Mouse (Mus musculus) heart, embryonic 16.5 days (tissue): ENCODE measurements at regions not wholly inside any gene's neighbourhood (a gene's known extent, or its start where the extent isn't known, plus 50 kb on each side); places are given as distances from the start of the nearest gene placed in this dataset.

ENCODE experiments used
- ATAC-seq: fragments of 200-750 bp; cut with Nextera tagmentation; replicated peaks from 2 replicates; pipeline ENCODE4 v1.8.0; 2017; ENCODE audit warnings: moderate number of reproducible peaks; ENCODE audit not compliant: insufficient read depth, low FRiP score; ENCODE audit errors: extremely low read depth
- H3K27ac ChIP-seq: fragments of 300-500 bp; sonication (generic); 2 replicates; pipeline ENCODE4 v1.5.1; 2014; ENCODE audit warnings: mild to moderate bottlenecking, low read length, control low read depth, moderate library complexity
- H3K27me3 ChIP-seq: fragments of 300-500 bp; sonication (generic); 2 replicates; pipeline ENCODE4 v1.6.1; 2014; ENCODE audit warnings: low read length, mixed read lengths; ENCODE audit not compliant: control insufficient read depth, insufficient read depth
- H3K36me3 ChIP-seq: fragments of 300-500 bp; sonication (generic); 2 replicates; pipeline ENCODE4 v1.6.1; 2014; ENCODE audit not compliant: control insufficient read depth, insufficient read depth
- H3K4me1 ChIP-seq: fragments of 300-500 bp; sonication (generic); 2 replicates; pipeline ENCODE4 v1.6.1; 2014; ENCODE audit warnings: low read length, mixed read lengths; ENCODE audit not compliant: control insufficient read depth, insufficient read depth
- H3K4me2 ChIP-seq: fragments of 300-500 bp; sonication (generic); 2 replicates; pipeline ENCODE4 v1.6.1; 2014; ENCODE audit warnings: low read depth, mild to moderate bottlenecking, control low read depth, low read length
- H3K4me3 ChIP-seq: fragments of 300-500 bp; sonication (generic); 2 replicates; pipeline ENCODE4 v1.5.1; 2014; ENCODE audit warnings: mild to moderate bottlenecking, control low read depth, low read length
- H3K9ac ChIP-seq: fragments of 300-500 bp; sonication (generic); 2 replicates; pipeline ENCODE4 v1.6.1; 2014; ENCODE audit warnings: low read length, control low read depth
- H3K9me3 ChIP-seq: fragments of 300-500 bp; sonication (generic); replicated peaks from 2 replicates; pipeline ENCODE4 v1.6.1; 2016; ENCODE audit warnings: low read length; ENCODE audit not compliant: control insufficient read depth
- WGBS: fragments of 180-500 bp; shearing (Covaris S2); extraction: QIAGEN DNeasy Blood & Tissue Kit; methylation state at CpG from one replicate; pipeline ENCODE4 v1.1.7; 2014; 5-methylcytosine and 5-hydroxymethylcytosine counted together

- Histone ChIP-seq H3K27ac (no peak overlapping the region), H3K9me3 (peaks cover 2% of the 10 kb centered on the region; the same call in 1 of the 2 replicates), H3K36me3 (no peaks in the 10 kb centered on the region), H3K9ac (no peak overlapping the region), H3K4me1 (no peaks in the 10 kb centered on the region), H3K27me3 (no peaks in the 10 kb centered on the region), H3K4me2 (no peak overlapping the region), H3K4me3 (no peak overlapping the region)
- ATAC-seq = no peak
- 67% methylated on average over 4 of the region's 4 CpGs for WGBS
Measured at GRCm38 (mm10) chr14:105752509-105753375, 143.9 kb downstream of the Spry2 start.

GRCm38 (mm10) chr14:105751762-105752161, 144.9 kb downstream of the Spry2 start:
- Histone ChIP-seq H3K27me3 (no peaks in the 10 kb centered on the region), H3K9ac (no peak overlapping the region), H3K27ac (no peak overlapping the region), H3K4me1 (no peaks in the 10 kb centered on the region), H3K4me3 (no peak overlapping the region), H3K4me2 (no peak overlapping the region), H3K36me3 (no peaks in the 10 kb centered on the region), H3K9me3 (peaks cover 2% of the 10 kb centered on the region; the same call in 1 of the 2 replicates)
- 70% methylated on average over 7 of the region's 7 CpGs for WGBS
- ATAC-seq = no peak

GRCm38 (mm10) chr14:105744578-105744977, 152.0 kb downstream of the Spry2 start:
- H3K9me3 ChIP-seq = no peaks in the 10 kb centered on the region
- 54% methylated on average over 2 of the region's 2 CpGs for WGBS
- ATAC-seq = no peak
- no peak overlapping the region for H3K4me2 ChIP-seq
- H3K27me3 ChIP-seq = no peaks in the 10 kb centered on the region
- no peaks in the 10 kb centered on the region for H3K36me3 ChIP-seq
- H3K9ac ChIP-seq = no peak overlapping the region
- H3K27ac ChIP-seq = peak overlapping the region; percentile 81
- H3K4me1 ChIP-seq = peaks cover 9% of the 10 kb centered on the region; the same call in 1 of the 2 replicates
- H3K4me3 ChIP-seq = no peak overlapping the region

- H3K4me1 ChIP-seq = peaks cover 9% of the 10 kb centered on the region; the same call in 1 of the 2 replicates
- H3K27me3 ChIP-seq = no peaks in the 10 kb centered on the region
- H3K4me3 ChIP-seq = no peak overlapping the region
- ATAC-seq = peak; percentile 74
- H3K4me2 ChIP-seq = no peak overlapping the region
- no peaks in the 10 kb centered on the region for H3K36me3 ChIP-seq
- no peaks in the 10 kb centered on the region for H3K9me3 ChIP-seq
- H3K9ac ChIP-seq = no peak overlapping the region
- peak overlapping the region; percentile 81 for H3K27ac ChIP-seq
- 64% methylated on average over 3 of the region's 3 CpGs for WGBS
Measured at GRCm38 (mm10) chr14:105744125-105744524, 152.5 kb downstream of the Spry2 start.

- H3K4me1 ChIP-seq = peaks cover 9% of the 10 kb centered on the region; the same call in 1 of the 2 replicates
- 55% methylated on average over 11 of the region's 11 CpGs for WGBS
- H3K36me3 ChIP-seq = no peaks in the 10 kb centered on the region
- H3K27ac ChIP-seq = peak overlapping the region; percentile 15
- H3K9ac ChIP-seq = no peak overlapping the region
- H3K27me3 ChIP-seq = no peaks in the 10 kb centered on the region
- no peak overlapping the region for H3K4me2 ChIP-seq
- no peaks in the 10 kb centered on the region for H3K9me3 ChIP-seq
- peak; percentile 38 for ATAC-seq
- no peak overlapping the region for H3K4me3 ChIP-seq
Measured at GRCm38 (mm10) chr14:105740889-105741288, 155.7 kb downstream of the Spry2 start.

GRCm38 (mm10) chr14:105738568-105738967, 158.1 kb downstream of the Spry2 start:
- no peak for ATAC-seq
- Histone ChIP-seq H3K4me3 (no peak overlapping the region), H3K9me3 (no peaks in the 10 kb centered on the region), H3K4me1 (peaks cover 8% of the 10 kb centered on the region), H3K27me3 (no peaks in the 10 kb centered on the region), H3K36me3 (no peaks in the 10 kb centered on the region), H3K9ac (no peak overlapping the region), H3K27ac (no peak overlapping the region), H3K4me2 (no peak overlapping the region)
- 72% methylated on average over 5 of the region's 5 CpGs for WGBS

- ATAC-seq = no peak
- Histone ChIP-seq H3K27me3 (no peaks in the 10 kb centered on the region), H3K4me3 (no peak overlapping the region), H3K9me3 (no peaks in the 10 kb centered on the region), H3K4me1 (peaks cover 9% of the 10 kb centered on the region), H3K27ac (peak overlapping the region; percentile 37; the same call in 1 of the 2 replicates), H3K4me2 (no peak overlapping the region), H3K9ac (no peak overlapping the region), H3K36me3 (no peaks in the 10 kb centered on the region)
- WGBS = 41% methylated on average over 6 of the region's 6 CpGs
Measured at GRCm38 (mm10) chr14:105736352-105736751, 160.3 kb downstream of the Spry2 start.

GRCm38 (mm10) chr14:105734291-105734690, 162.3 kb downstream of the Spry2 start:
- H3K27ac ChIP-seq = 0 out of 2 replicates have a peak overlapping the region, but pooled peaks have one; percentile 8
- no peak overlapping the region for H3K9ac ChIP-seq
- 89% methylated on average over 7 of the region's 7 CpGs for WGBS
- H3K4me3 ChIP-seq = no peak overlapping the region
- ATAC-seq = no peak
- no peaks in the 10 kb centered on the region for H3K9me3 ChIP-seq
- peaks cover 16% of the 10 kb centered on the region for H3K4me1 ChIP-seq
- H3K4me2 ChIP-seq = no peak overlapping the region
- H3K27me3 ChIP-seq = no peaks in the 10 kb centered on the region
- H3K36me3 ChIP-seq = no peaks in the 10 kb centered on the region

GRCm38 (mm10) chr14:105733013-105733728, 163.4 kb downstream of the Spry2 start:
- ATAC-seq = peak; percentile 64
- no peaks in the 10 kb centered on the region for H3K9me3 ChIP-seq
- H3K27ac ChIP-seq = peak overlapping the region; percentile 93
- H3K36me3 ChIP-seq = no peaks in the 10 kb centered on the region
- peaks cover 16% of the 10 kb centered on the region for H3K4me1 ChIP-seq
- peak overlapping the region; percentile 49 for H3K4me3 ChIP-seq
- 4% methylated on average over 12 of the region's 12 CpGs for WGBS
- H3K27me3 ChIP-seq = no peaks in the 10 kb centered on the region
- peak overlapping the region; percentile 65 for H3K9ac ChIP-seq
- peak overlapping the region; percentile 67 for H3K4me2 ChIP-seq
